Mouse (Mus musculus) hindbrain, embryonic 11.5 days (tissue): ENCODE measurements around the gene Gipc1. TPM values are rescaled to one million over a fixed set of nuclear protein-coding genes. Genes with fewer than 3 reads are reported as not detected.

Source experiments
- ATAC-seq: fragments of 200-750 bp; cut with Nextera tagmentation; 2 replicates; pipeline ENCODE4 v1.8.0; 2017; ENCODE audit warnings: mild to moderate bottlenecking, moderate TSS enrichment, moderate library complexity; ENCODE audit not compliant: low FRiP score
- DNase-seq: peaks from one replicate; pipeline ENCODE4 v3.0.0-alpha.2; 2015; ENCODE audit warnings: low spot score
- H3K27ac ChIP-seq: fragments of 300-500 bp; sonication (generic); 2 replicates; pipeline ENCODE4 v1.5.1; 2014; ENCODE audit warnings: mild to moderate bottlenecking, low read depth, low read length
- H3K27me3 ChIP-seq: fragments of 300-500 bp; sonication (generic); 2 replicates; pipeline ENCODE4 v1.6.1; 2014; ENCODE audit warnings: mild to moderate bottlenecking, low read length, moderate library complexity, mixed read lengths; ENCODE audit not compliant: control insufficient read depth, insufficient read depth
- H3K36me3 ChIP-seq: fragments of 300-500 bp; sonication (generic); 2 replicates; pipeline ENCODE4 v1.6.1; 2014; ENCODE audit warnings: mild to moderate bottlenecking, low read length, moderate library complexity, mixed read lengths; ENCODE audit not compliant: control insufficient read depth, insufficient read depth
- H3K4me1 ChIP-seq: fragments of 300-500 bp; sonication (generic); replicated peaks from 2 replicates; pipeline ENCODE4 v1.6.1; 2014; ENCODE audit warnings: low read length, mixed read lengths; ENCODE audit not compliant: control insufficient read depth, insufficient read depth
- H3K4me2 ChIP-seq: fragments of 300-500 bp; sonication (generic); replicated peaks from 2 replicates; pipeline ENCODE4 v1.6.1; 2014; ENCODE audit warnings: mild to moderate bottlenecking, low read depth, low read length
- H3K4me3 ChIP-seq: fragments of 300-500 bp; sonication (generic); 2 replicates; pipeline ENCODE4 v1.5.1; 2014; ENCODE audit warnings: low read depth, low read length
- H3K9ac ChIP-seq: fragments of 300-500 bp; sonication (generic); 2 replicates; pipeline ENCODE4 v1.6.1; 2014; ENCODE audit warnings: low read depth, low read length
- H3K9me3 ChIP-seq: fragments of 300-500 bp; sonication (generic); 2 replicates; pipeline ENCODE4 v1.6.1; 2016; ENCODE audit warnings: low read length; ENCODE audit not compliant: control insufficient read depth
- WGBS: fragments of 180-500 bp; shearing (Covaris S2); extraction: QIAGEN DNeasy Blood & Tissue Kit; methylation state at CpG from one replicate; pipeline ENCODE4 v1.1.7; 2014; 5-methylcytosine and 5-hydroxymethylcytosine counted together
- polyA plus RNA-seq: library from polyadenylated mRNA; unstranded; fragments of >200 nt; fragmentation: Nextera tagmentation; extraction: Ambion mirVana; gene quantifications from 2 replicates; pipeline ENCODE4 v1.2.1, GENCODE M21; 2014

Gipc1 gene
- polyA plus RNA-seq, 1 experiment from 2014 or later = 182 TPM

DNA sequence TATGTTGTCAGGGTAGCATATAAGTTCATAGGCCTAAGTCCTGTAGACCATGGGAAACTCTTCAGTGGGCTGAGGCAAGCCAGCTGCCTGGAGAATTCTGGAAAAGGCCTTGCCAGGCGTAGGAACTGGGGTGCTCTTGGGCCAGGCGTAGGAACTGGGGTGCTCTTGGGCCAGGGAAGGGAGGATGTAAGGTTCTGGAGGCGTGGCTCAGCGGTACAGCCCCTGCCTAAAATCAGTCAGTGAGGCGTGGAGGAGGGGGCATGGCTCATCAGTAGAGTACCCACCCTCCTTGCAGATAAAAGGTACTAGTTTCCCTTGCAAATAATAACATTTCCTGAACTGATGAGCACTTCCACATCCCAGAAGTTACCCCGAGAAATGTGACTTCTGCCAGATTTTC is 2.2 kb downstream of the Gipc1 start:
- ATAC-seq (no peak), DNase-seq (no peak)
- Histone ChIP-seq H3K4me3 (no peak overlapping the region), H3K36me3 (no peaks in the 10 kb centered on the region), H3K9ac (no peak overlapping the region), H3K27me3 (no peaks in the 10 kb centered on the region), H3K9me3 (no peaks in the 10 kb centered on the region), H3K27ac (no peak overlapping the region), H3K4me2 (no peak overlapping the region), H3K4me1 (peaks cover 6% of the 10 kb centered on the region; the same call in 1 of the 2 replicates)
- WGBS = 94% methylated on average over 6 of the region's 6 CpGs

DNA sequence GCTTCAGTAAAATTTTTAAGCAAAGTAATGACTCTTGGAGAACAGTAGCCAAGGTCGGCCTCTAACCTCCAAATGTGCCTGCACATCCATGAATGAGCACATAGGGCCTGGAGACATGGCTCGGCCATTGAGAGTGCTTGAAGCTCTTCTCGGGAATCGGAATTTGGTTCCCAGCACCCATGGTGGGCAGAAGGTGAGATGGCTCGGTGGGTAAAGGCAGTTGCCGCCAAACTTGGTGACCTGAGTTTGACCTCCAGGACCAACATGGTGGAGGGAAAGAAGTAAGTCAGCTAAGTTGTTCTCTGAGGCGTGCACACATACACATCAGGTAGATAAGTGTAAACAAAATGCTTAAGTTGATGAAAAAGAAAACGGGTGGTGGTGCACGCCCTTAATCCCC is 3.6 kb downstream of the Gipc1 start:
- no peak overlapping the region for H3K4me3 ChIP-seq
- ATAC-seq (no peak), DNase-seq (no peak)
- H3K9me3 ChIP-seq = no peaks in the 10 kb centered on the region
- no peak overlapping the region for H3K9ac ChIP-seq
- H3K36me3 ChIP-seq = no peaks in the 10 kb centered on the region
- H3K4me2 ChIP-seq = no peak overlapping the region
- H3K27me3 ChIP-seq = no peaks in the 10 kb centered on the region
- peaks cover 9% of the 10 kb centered on the region; the same call in 1 of the 2 replicates for H3K4me1 ChIP-seq
- H3K27ac ChIP-seq = no peak overlapping the region
- WGBS = 89% methylated on average over 9 of the region's 9 CpGs

- no peaks in the 10 kb centered on the region for H3K36me3 ChIP-seq
- no peak overlapping the region for H3K9ac ChIP-seq
- DNase-seq (no peak), ATAC-seq (no peak)
- H3K4me3 ChIP-seq = no peak overlapping the region
- H3K27ac ChIP-seq = no peak overlapping the region
- no peak overlapping the region for H3K4me2 ChIP-seq
- WGBS = 77% methylated on average over 13 of the region's 13 CpGs
- H3K27me3 ChIP-seq = no peaks in the 10 kb centered on the region
- H3K9me3 ChIP-seq = no peaks in the 10 kb centered on the region
- H3K4me1 ChIP-seq = peaks cover 10% of the 10 kb centered on the region; the same call in 1 of the 2 replicates
These were observed 4.2 kb downstream of the Gipc1 start for GRCm38 (mm10) chr8:83656484-83657246.

DNA sequence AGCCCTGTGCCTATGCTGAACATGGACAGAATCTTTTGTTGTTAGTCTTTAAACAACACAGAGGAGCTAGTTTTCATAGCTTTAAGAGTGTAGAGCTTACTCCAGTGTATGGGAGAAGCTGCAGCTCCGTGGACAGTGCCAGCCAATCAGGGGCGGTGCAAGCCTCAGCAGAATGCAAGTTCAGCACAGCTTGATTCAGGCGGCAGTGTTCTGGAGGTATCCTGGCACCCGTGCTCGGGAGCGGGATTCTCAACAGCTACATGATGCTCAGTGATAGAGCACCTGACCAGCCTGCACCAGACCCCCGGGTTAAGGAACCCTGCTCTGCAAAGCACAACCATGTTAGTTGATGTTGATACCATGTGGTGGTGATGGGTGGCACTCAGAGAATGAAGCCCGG is 8.1 kb downstream of the Gipc1 start:
- no peaks in the 10 kb centered on the region for H3K36me3 ChIP-seq
- WGBS = 7% methylated on average over 8 of the region's 8 CpGs
- DNase-seq = peak; percentile 17
- H3K9me3 ChIP-seq = no peaks in the 10 kb centered on the region
- peak; percentile 23; the same call in 1 of the 2 replicates for ATAC-seq
- no peak overlapping the region for H3K27ac ChIP-seq
- no peak overlapping the region for H3K9ac ChIP-seq
- no peaks in the 10 kb centered on the region for H3K27me3 ChIP-seq
- no peak overlapping the region for H3K4me2 ChIP-seq
- H3K4me3 ChIP-seq = no peak overlapping the region
- 0 out of 2 replicates have a peak, but pooled peaks cover 7% of the 10 kb centered on the region for H3K4me1 ChIP-seq

DNA sequence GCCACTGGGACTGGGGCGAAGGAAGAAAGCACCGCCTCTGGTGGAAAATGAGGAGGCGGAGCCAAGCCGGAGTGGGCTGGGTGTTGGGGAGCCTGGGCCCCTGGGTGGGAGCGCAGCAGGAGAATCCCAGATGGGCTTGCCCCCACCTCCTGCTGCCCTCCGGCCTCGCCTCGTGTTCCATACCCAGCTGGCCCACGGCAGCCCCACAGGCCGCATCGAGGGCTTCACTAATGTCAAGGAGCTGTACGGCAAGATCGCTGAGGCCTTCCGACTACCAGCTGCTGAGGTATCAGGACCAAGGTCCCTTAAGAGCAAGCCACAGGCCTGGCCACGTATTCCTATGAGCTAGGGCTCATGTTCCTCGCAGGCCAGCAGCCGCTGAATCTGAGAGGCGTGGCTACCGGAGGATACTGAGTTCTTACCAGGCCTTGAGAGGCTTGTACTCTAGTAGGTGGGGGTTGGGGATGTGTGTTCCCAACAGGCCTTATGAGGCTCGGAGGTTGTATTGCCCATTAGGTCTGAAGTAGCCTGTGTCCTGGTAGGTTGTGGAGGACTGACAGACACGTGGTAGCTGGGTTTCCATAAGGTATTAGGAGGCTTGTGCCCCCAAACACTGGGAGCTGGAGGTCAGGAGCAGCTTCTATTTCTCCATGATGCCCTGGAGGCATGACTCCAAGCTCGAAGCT is 8.7 kb downstream of the Gipc1 start:
- 0 out of 2 replicates have a peak, but pooled peaks cover 7% of the 10 kb centered on the region for H3K4me1 ChIP-seq
- H3K27me3 ChIP-seq = no peaks in the 10 kb centered on the region
- DNase-seq (peak; percentile 26), ATAC-seq (peak; percentile 17; the same call in 1 of the 2 replicates)
- WGBS = 18% methylated on average over 22 of the region's 22 CpGs
- H3K4me3 ChIP-seq = no peak overlapping the region
- no peak overlapping the region for H3K9ac ChIP-seq
- no peaks in the 10 kb centered on the region for H3K36me3 ChIP-seq
- H3K9me3 ChIP-seq = no peaks in the 10 kb centered on the region
- no peak overlapping the region for H3K27ac ChIP-seq
- H3K4me2 ChIP-seq = no peak overlapping the region

- H3K9ac ChIP-seq = no peak overlapping the region
- H3K4me2 ChIP-seq = no peak overlapping the region
- H3K36me3 ChIP-seq = no peaks in the 10 kb centered on the region
- no peaks in the 10 kb centered on the region for H3K9me3 ChIP-seq
- H3K27me3 ChIP-seq = no peaks in the 10 kb centered on the region
- H3K4me3 ChIP-seq = no peak overlapping the region
- H3K27ac ChIP-seq = no peak overlapping the region
- H3K4me1 ChIP-seq = peaks cover 7% of the 10 kb centered on the region; the same call in 1 of the 2 replicates
- WGBS = 11% methylated on average over 4 of the region's 4 CpGs
- DNase-seq (peak; percentile 92), ATAC-seq (peak; percentile 28; the same call in 1 of the 2 replicates)
These were observed 9.9 kb downstream of the Gipc1 start for GRCm38 (mm10) chr8:83662421-83662826.

DNA sequence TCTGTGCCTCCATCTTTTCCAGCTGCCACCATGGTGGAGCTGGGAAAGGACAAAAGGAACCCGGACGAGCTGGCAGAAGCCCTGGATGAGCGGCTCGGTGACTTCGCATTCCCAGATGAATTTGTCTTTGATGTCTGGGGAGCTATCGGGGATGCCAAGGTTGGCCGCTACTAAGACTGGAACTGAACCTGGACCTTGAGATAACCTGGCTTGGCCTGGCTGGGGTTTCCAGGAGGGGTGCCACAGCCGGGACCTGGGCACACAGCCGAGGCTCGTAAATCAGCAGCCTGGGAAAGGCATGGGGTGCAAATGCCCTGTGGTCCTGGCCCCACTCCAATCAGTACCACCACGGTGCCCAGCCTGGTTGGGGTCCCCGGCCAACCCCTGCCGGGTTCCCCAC is 11.6 kb downstream of the Gipc1 start:
- Histone ChIP-seq H3K4me1 (peaks cover 12% of the 10 kb centered on the region), H3K27me3 (peaks cover 6% of the 10 kb centered on the region), H3K9me3 (no peaks in the 10 kb centered on the region), H3K36me3 (no peaks in the 10 kb centered on the region), H3K4me3 (no peak overlapping the region), H3K27ac (no peak overlapping the region), H3K9ac (no peak overlapping the region), H3K4me2 (no peak overlapping the region)
- 88% methylated on average over 13 of the region's 13 CpGs for WGBS
- DNase-seq = no peak
- no peak for ATAC-seq

DNA sequence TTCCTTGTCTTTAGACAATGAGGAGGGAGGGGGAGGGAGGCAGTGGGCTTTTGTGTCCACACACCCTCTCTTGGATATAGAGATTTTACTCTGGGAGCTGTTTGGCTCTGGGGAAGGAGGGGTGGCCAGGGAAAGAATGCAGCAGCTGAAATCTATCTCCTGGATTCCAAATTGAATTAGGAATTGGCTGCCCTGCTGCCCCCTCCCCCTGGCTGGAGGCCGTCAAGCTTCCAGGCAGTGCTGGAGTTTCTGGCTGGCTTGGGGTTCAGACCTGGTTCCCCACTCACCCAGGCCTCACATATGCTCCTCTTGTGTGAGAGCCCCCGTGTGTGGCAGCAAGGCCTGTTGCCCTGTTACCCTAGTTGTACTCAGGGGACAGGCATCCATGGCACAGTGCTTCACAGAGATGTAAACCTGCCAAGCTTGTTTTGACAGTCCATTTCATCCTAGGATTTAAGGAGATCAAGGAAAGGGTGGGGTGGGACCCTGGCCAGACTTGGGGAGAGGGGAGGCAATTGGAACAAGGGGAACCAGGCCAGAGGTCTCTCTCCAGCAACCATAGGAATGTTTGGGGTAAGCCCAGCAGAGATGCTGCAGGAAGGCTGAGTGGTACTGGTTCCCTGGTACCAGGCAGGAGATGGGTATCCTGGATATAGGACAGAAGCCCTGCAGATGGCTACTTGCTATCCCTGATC is 12.6 kb downstream of the Gipc1 start:
- Histone ChIP-seq H3K27ac (no peak overlapping the region), H3K9me3 (no peaks in the 10 kb centered on the region), H3K4me1 (peaks cover 12% of the 10 kb centered on the region), H3K4me2 (no peak overlapping the region), H3K4me3 (no peak overlapping the region), H3K36me3 (no peaks in the 10 kb centered on the region), H3K27me3 (peaks cover 6% of the 10 kb centered on the region), H3K9ac (no peak overlapping the region)
- 48% methylated on average over 2 of the region's 2 CpGs for WGBS
- no peak for DNase-seq
- ATAC-seq = no peak
